ENCODE assay signal across 30 mouse cellular contexts in genomic region chr6:101059058-101059457, GRCm38 (mm10).
DNase-seq lines count a peak whose midpoint lies in the region; ATAC-seq and TF ChIP-seq lines count a peak whose summit lies in the region.
"Had no signal": no experiment of that assay in that cellular context is flagged by ENCODE, and none has a peak within 500 bp of the region (broad histone marks: within the 10 kb centered on the region; RNA-seq: fewer than 3 reads in every experiment).

No protein-coding gene starts in this region.

- H3K27ac ChIP-seq in midbrain, postnatal 0 days (ENCODE audit: low read depth, low read length): no peak overlapping the region
- H3K27ac ChIP-seq in midbrain, embryonic 14.5 days (replicated peaks; ENCODE audit: low read depth, low read length): no peak overlapping the region
- H3K27ac ChIP-seq in hindbrain, embryonic 14.5 days: no peak overlapping the region
- H3K27ac ChIP-seq: embryonic facial prominence, embryonic 10.5 days; embryonic facial prominence, embryonic 15.5 days; forebrain, embryonic 15.5 days; gastrocnemius, adult 2 months; heart, adult 2 months; kidney, postnatal 0 days; limb, embryonic 10.5 days; limb, embryonic 15.5 days; liver, embryonic 13.5 days; midbrain, embryonic 10.5 days; stomach, embryonic 15.5 days had no signal

- H3K4me2 ChIP-seq in midbrain, postnatal 0 days (ENCODE audit: low read depth, low read length, poor library complexity, severe bottlenecking): no peak overlapping the region
- H3K4me2 ChIP-seq in midbrain, embryonic 14.5 days (ENCODE audit: low read length): no peak overlapping the region
- H3K4me2 ChIP-seq in hindbrain, embryonic 14.5 days (replicated peaks): no peak overlapping the region
- H3K4me2 ChIP-seq: embryonic facial prominence, embryonic 15.5 days; forebrain, embryonic 15.5 days; heart, embryonic 12.5 days; limb, embryonic 15.5 days; liver, embryonic 13.5 days; stomach, embryonic 15.5 days had no signal

- H3K4me3 ChIP-seq in midbrain, postnatal 0 days (ENCODE audit: low read depth, low read length): no peak overlapping the region
- no peak overlapping the region for H3K4me3 ChIP-seq in midbrain, embryonic 14.5 days (replicated peaks; ENCODE audit: low read depth, low read length)
- no peak overlapping the region for H3K4me3 ChIP-seq in hindbrain, embryonic 14.5 days (replicated peaks; ENCODE audit: low read length)
- H3K4me3 ChIP-seq: embryonic facial prominence, embryonic 10.5 days; embryonic facial prominence, embryonic 15.5 days; forebrain, embryonic 15.5 days; gastrocnemius, adult 2 months; heart, adult 2 months; heart, embryonic 12.5 days; limb, embryonic 10.5 days; limb, embryonic 15.5 days; liver, embryonic 13.5 days; midbrain, embryonic 10.5 days; myocyte; stomach, embryonic 15.5 days had no signal

- no peak overlapping the region for H3K9ac ChIP-seq in midbrain, postnatal 0 days (replicated peaks; ENCODE audit: low read length, poor library complexity, severe bottlenecking)
- H3K9ac ChIP-seq in midbrain, embryonic 14.5 days (replicated peaks; ENCODE audit: low read length): no peak overlapping the region
- no peak overlapping the region for H3K9ac ChIP-seq in hindbrain, embryonic 14.5 days
- H3K9ac ChIP-seq: embryonic facial prominence, embryonic 15.5 days; forebrain, embryonic 15.5 days; heart, embryonic 12.5 days; limb, embryonic 15.5 days; liver, embryonic 13.5 days; stomach, embryonic 15.5 days had no signal

- DNase-seq in cerebellum, postnatal 14 days: peak; percentile 15 to 16
- no peak for DNase-seq in cerebellum, postnatal 36 days
- peak; percentile 56 for DNase-seq in midbrain, postnatal 0 days (ENCODE audit: low spot score)
- no peak for DNase-seq in midbrain, embryonic 14.5 days
- peak; percentile 26 for DNase-seq in hindbrain, embryonic 14.5 days (ENCODE audit: low spot score)
- peak; percentile 64 for DNase-seq in retina, embryonic 14.5 days (ENCODE audit: low spot score)
- DNase-seq in embryo, embryonic 9.5 days (ENCODE audit: extremely low spot score): no peak
- DNase-seq in urinary bladder, postnatal 10 days (ENCODE audit: low spot score): no peak
- DNase-seq: adrenal gland, adult 8-10 months; cerebellum, adult 8-10 months; gastrocnemius, adult 2 months; heart, adult 2 months; heart, postnatal 4 days; kidney, adult 2 months; liver, embryonic 13.5 days; lung, adult 2 months; lung, postnatal 14 days; right cerebral cortex, postnatal 14 days had no signal

- H3K36me3 ChIP-seq in midbrain, postnatal 0 days (ENCODE audit: insufficient read depth, low read length): no peaks in the 10 kb centered on the region
- no peaks in the 10 kb centered on the region for H3K36me3 ChIP-seq in midbrain, embryonic 14.5 days (ENCODE audit: control insufficient read depth, insufficient read depth, low read length)
- H3K36me3 ChIP-seq in hindbrain, embryonic 14.5 days (replicated peaks; ENCODE audit: control insufficient read depth, insufficient read depth): no peaks in the 10 kb centered on the region
- H3K36me3 ChIP-seq: embryonic facial prominence, embryonic 10.5 days; embryonic facial prominence, embryonic 15.5 days; forebrain, embryonic 15.5 days; G1E; heart, embryonic 12.5 days; limb, embryonic 10.5 days; limb, embryonic 15.5 days; liver, embryonic 13.5 days; midbrain, embryonic 10.5 days; stomach, embryonic 15.5 days had no signal

- no peak for ATAC-seq in midbrain, postnatal 0 days (ENCODE audit: low FRiP score)
- no peak for ATAC-seq in midbrain, embryonic 14.5 days (ENCODE audit: low FRiP score, low TSS enrichment)
- peak; percentile 53; the same call in 1 of the 2 replicates for ATAC-seq in hindbrain, embryonic 14.5 days (ENCODE audit: low FRiP score)
- ATAC-seq: forebrain, embryonic 15.5 days; midbrain, embryonic 16.5 days had no signal

- WGBS in midbrain, postnatal 0 days: 41% methylated on average over 8 of the region's 8 CpGs
- 44% methylated on average over 8 of the region's 8 CpGs for WGBS in midbrain, embryonic 14.5 days
- WGBS in hindbrain, embryonic 14.5 days: 23% methylated on average over 8 of the region's 8 CpGs

- H3K9me3 ChIP-seq in midbrain, postnatal 0 days (ENCODE audit: low read length): no peaks in the 10 kb centered on the region
- H3K9me3 ChIP-seq in midbrain, embryonic 14.5 days (ENCODE audit: control insufficient read depth, low read length): no peaks in the 10 kb centered on the region
- H3K9me3 ChIP-seq in hindbrain, embryonic 14.5 days (ENCODE audit: control insufficient read depth, low read length): no peaks in the 10 kb centered on the region
- H3K9me3 ChIP-seq: embryonic facial prominence, embryonic 10.5 days; embryonic facial prominence, embryonic 15.5 days; forebrain, embryonic 15.5 days; heart, embryonic 12.5 days; limb, embryonic 10.5 days; limb, embryonic 15.5 days; liver, embryonic 13.5 days; midbrain, embryonic 10.5 days; stomach, embryonic 15.5 days had no signal

- H3K4me1 ChIP-seq in midbrain, postnatal 0 days (ENCODE audit: insufficient read depth, low read length): no peaks in the 10 kb centered on the region
- no peaks in the 10 kb centered on the region for H3K4me1 ChIP-seq in midbrain, embryonic 14.5 days (ENCODE audit: control insufficient read depth, insufficient read depth, low read length)
- H3K4me1 ChIP-seq in hindbrain, embryonic 14.5 days (replicated peaks; ENCODE audit: control insufficient read depth, insufficient read depth, low read length): peaks cover 10% of the 10 kb centered on the region
- H3K4me1 ChIP-seq: embryonic facial prominence, embryonic 10.5 days; embryonic facial prominence, embryonic 15.5 days; limb, embryonic 10.5 days; limb, embryonic 15.5 days; liver, embryonic 13.5 days; midbrain, embryonic 10.5 days; stomach, embryonic 15.5 days had no signal

- no peak for TF ChIP-seq CTCF in midbrain, postnatal 0 days (IDR thresholded peaks at IDR 0.05)

- H3K27me3 ChIP-seq in midbrain, postnatal 0 days (ENCODE audit: insufficient read depth, low read length): no peaks in the 10 kb centered on the region
- no peaks in the 10 kb centered on the region for H3K27me3 ChIP-seq in midbrain, embryonic 14.5 days (ENCODE audit: control insufficient read depth, insufficient read depth, low read length)
- H3K27me3 ChIP-seq in hindbrain, embryonic 14.5 days (ENCODE audit: control insufficient read depth, insufficient read depth, low read length): no peaks in the 10 kb centered on the region
- H3K27me3 ChIP-seq: embryonic facial prominence, embryonic 15.5 days; forebrain, embryonic 15.5 days; heart, embryonic 12.5 days; limb, embryonic 15.5 days; liver, embryonic 13.5 days; stomach, embryonic 15.5 days had no signal

Comparison
In these comparisons a context has a peak if more than half of its experiments do, and no peak if none do; other contexts are left out.
1. DNase-seq: peak in cerebellum, postnatal 14 days (2 of 2), midbrain, postnatal 0 days (single experiment), hindbrain, embryonic 14.5 days (single experiment) and retina, embryonic 14.5 days (single experiment); none in cerebellum, postnatal 36 days (0 of 2), midbrain, embryonic 14.5 days (single experiment), embryo, embryonic 9.5 days (single experiment) and urinary bladder, postnatal 10 days (single experiment).